Mouse (Mus musculus): ENCODE results near the gene Mab21l3.

DNA sequence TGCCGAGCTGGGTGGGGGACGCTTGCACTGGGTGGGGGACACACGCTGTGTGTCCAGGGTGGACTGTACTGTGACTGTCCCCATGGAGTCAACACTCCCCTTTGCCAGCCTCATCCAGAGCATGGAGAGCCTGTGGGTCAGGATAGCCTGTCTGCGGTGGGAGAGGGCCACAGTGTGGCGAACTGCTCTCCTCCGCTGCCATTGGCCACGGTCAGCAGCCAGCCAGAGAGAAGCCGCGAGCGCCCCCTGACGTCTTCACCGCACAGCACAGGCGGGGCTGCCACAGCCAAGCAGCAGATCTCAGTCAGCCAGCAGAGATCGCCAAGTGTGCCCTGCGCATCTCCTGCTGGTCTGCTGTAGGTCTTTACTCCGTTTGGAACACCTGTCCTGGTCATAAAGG is 42.6 kb downstream of the Mab21l3 start:
- TF ChIP-seq CTCF (IDR thresholded peaks at IDR 0.05; ENCODE audit: borderline replicate concordance, insufficient read depth, low read depth, low read length) (peak; percentile 91), POLR2A (IDR thresholded peaks at IDR 0.05; ENCODE audit: borderline replicate concordance, insufficient read depth, low read length) (no peak)
